Mouse (Mus musculus): ENCODE measurements around the gene Cog1. TPM values are rescaled to one million over a fixed set of nuclear protein-coding genes. Genes with fewer than 3 reads are reported as not detected.

The Cog1 gene
- polyA plus RNA-seq, 1 experiment from 2014 or later = 24.9 TPM

- WGBS = 93% methylated on average over 2 of the region's 2 CpGs
- Histone ChIP-seq H3K4me1 (ENCODE audit: control insufficient read depth, insufficient read depth, low read length) (no peaks in the 10 kb centered on the region), H3K9ac (ENCODE audit: low read depth, low read length) (no peak overlapping the region), H3K4me2 (ENCODE audit: low read depth, low read length) (no peak overlapping the region), H3K27ac (ENCODE audit: low read length) (no peak overlapping the region), H3K4me3 (ENCODE audit: low read length) (no peak overlapping the region), H3K27me3 (replicated peaks; ENCODE audit: control insufficient read depth, insufficient read depth, low read length) (no peaks in the 10 kb centered on the region), H3K36me3 (ENCODE audit: control insufficient read depth, insufficient read depth, low read length) (no peaks in the 10 kb centered on the region), H3K9me3 (ENCODE audit: control insufficient read depth, low read length) (no peaks in the 10 kb centered on the region)
- ATAC-seq = no peak
Observed at GRCm38 (mm10) chr11:113716132-113716531, 67.2 kb downstream of the Cog1 start.

Other genes starting within 250 kb of the Cog1 start
- 0.62 and 1.3 TPM in 2 replicates for gene Sstr2, start 29.8 kb upstream of the Cog1 start, polyA plus RNA-seq (2015; fragmentation: Nextera tagmentation; extraction: Ambion mirVana)
- gene Slc39a11, start 910 bp downstream of the Cog1 start, polyA plus RNA-seq (2015; fragmentation: Nextera tagmentation; extraction: Ambion mirVana) = 52.8 and 56.5 TPM in 2 replicates
- 40.5 and 41.7 TPM in 2 replicates for gene Fam104a, start 35.0 kb downstream of the Cog1 start, polyA plus RNA-seq (2015; fragmentation: Nextera tagmentation; extraction: Ambion mirVana)
- gene D11Wsu47e, start 35.2 kb downstream of the Cog1 start, polyA plus RNA-seq (2015; fragmentation: Nextera tagmentation; extraction: Ambion mirVana) = 13.8 and 14.5 TPM in 2 replicates
- gene Cpsf4l, start 60.8 kb downstream of the Cog1 start, polyA plus RNA-seq (2015; fragmentation: Nextera tagmentation; extraction: Ambion mirVana) = 0.12 and 0.33 TPM in 2 replicates
- gene Cdc42ep4, start 102.7 kb downstream of the Cog1 start, polyA plus RNA-seq (2015; fragmentation: Nextera tagmentation; extraction: Ambion mirVana) = 59.0 and 60.3 TPM in 2 replicates